Mouse (Mus musculus): ENCODE measurements at regions not wholly inside any gene's neighbourhood (a gene's known extent, or its start where the extent isn't known, plus 50 kb on each side); places are given as distances from the start of the nearest gene placed in this dataset.

- DNase-seq (ENCODE audit: low spot score in 2 of 2): peak in 1 of 2 experiments; percentile 16
These were observed 112.1 kb upstream of the Tmem132c start for GRCm38 (mm10) chr5:127129495-127129894.

- DNase-seq (ENCODE audit: low spot score in 2 of 2): no peak
These were observed 107.2 kb upstream of the Tmem132c start for GRCm38 (mm10) chr5:127134441-127134840.

- DNase-seq (ENCODE audit: low spot score in 2 of 2): no peak
These were observed 101.0 kb upstream of the Tmem132c start for GRCm38 (mm10) chr5:127140651-127141050.

- DNase-seq (ENCODE audit: low spot score in 2 of 2): peak in 1 of 2 experiments; percentile 29
These were observed 81.3 kb upstream of the Tmem132c start for GRCm38 (mm10) chr5:127160292-127160691.

GRCm38 (mm10) chr5:127163376-127163775, 78.2 kb upstream of the Tmem132c start:
- peak; percentile 32 to 50 for DNase-seq (ENCODE audit: low spot score in 2 of 2)

GRCm38 (mm10) chr5:127189021-127189420, 52.6 kb upstream of the Tmem132c start:
- no peak for DNase-seq (ENCODE audit: low spot score in 2 of 2)
